Mouse (Mus musculus) midbrain, embryonic 16.5 days (tissue): ENCODE data around the gene Tmem214. TPM values are rescaled to one million over a fixed set of nuclear protein-coding genes. Genes with fewer than 3 reads are reported as not detected.

ENCODE experiments used
- polyA plus RNA-seq: library from polyadenylated mRNA; unstranded; fragments of >200 nt; fragmentation: Nextera tagmentation; extraction: Ambion mirVana; gene quantifications from 2 replicates; pipeline ENCODE4 v1.2.1, GENCODE M21; 2015

The Tmem214 gene
- polyA plus RNA-seq, 1 experiment from 2014 or later, result 69.7 TPM

Other genes with a start within 250 kb of the Tmem214 start
- gene Slc35f6, start 220.1 kb upstream of the Tmem214 start, polyA plus RNA-seq, result 32.3 and 33.0 TPM in 2 replicates
- gene Cenpa, start 201.2 kb upstream of the Tmem214 start, polyA plus RNA-seq, result 22.6 and 30.5 TPM in 2 replicates
- gene Dpysl5, start 156.4 kb upstream of the Tmem214 start, polyA plus RNA-seq, result 284 and 306 TPM in 2 replicates
- gene Mapre3, start 53.4 kb upstream of the Tmem214 start, polyA plus RNA-seq, result 162 and 172 TPM in 2 replicates
- gene Agbl5, start 20.7 kb downstream of the Tmem214 start, polyA plus RNA-seq, result 24.1 and 24.5 TPM in 2 replicates
- gene Ost4, start 39.8 kb downstream of the Tmem214 start, polyA plus RNA-seq, result 202 and 215 TPM in 2 replicates
- 11.7 and 12.3 TPM in 2 replicates for gene Emilin1, start 45.4 kb downstream of the Tmem214 start, polyA plus RNA-seq
- 9.6 and 9.9 TPM in 2 replicates for gene Khk, start 53.4 kb downstream of the Tmem214 start, polyA plus RNA-seq
- 68.2 and 86.8 TPM in 2 replicates for gene Cgref1, start 77.6 kb downstream of the Tmem214 start, polyA plus RNA-seq
- gene Preb, start 92.3 kb downstream of the Tmem214 start, polyA plus RNA-seq, result 102 and 105 TPM in 2 replicates
- gene Tcf23, start 100.7 kb downstream of the Tmem214 start, polyA plus RNA-seq, result not detected in 2 replicates
- gene Atraid, start 180.3 kb downstream of the Tmem214 start, polyA plus RNA-seq, result 171 and 182 TPM in 2 replicates
- gene Slc5a6, start 180.9 kb downstream of the Tmem214 start, polyA plus RNA-seq, result 29.4 and 30.3 TPM in 2 replicates
- gene Cad, start 186.8 kb downstream of the Tmem214 start, polyA plus RNA-seq, result 14.5 and 14.8 TPM in 2 replicates
- not detected in 2 replicates for gene Dnajc5g, start 238.3 kb downstream of the Tmem214 start, polyA plus RNA-seq
- 15.6 and 18.0 TPM in 2 replicates for gene Slc30a3, start 240.2 kb downstream of the Tmem214 start, polyA plus RNA-seq
- not detected in 2 replicates for gene Trim54, start 248.7 kb downstream of the Tmem214 start, polyA plus RNA-seq